Mouse (Mus musculus) cortical plate, adult 2 months (tissue): ENCODE data around the gene Cwc25.

Experiments
- CTCF ChIP-seq: fragments of 200-500 bp; IDR thresholded peaks from 2 replicates; pipeline ENCODE4 v1.5.1; 2011; ENCODE audit warnings: mild to moderate bottlenecking, control low read depth, low read length; ENCODE audit not compliant: insufficient read depth; ENCODE audit errors: extremely low read depth
- POLR2A ChIP-seq: fragments of 200-500 bp; IDR thresholded peaks from 2 replicates; pipeline ENCODE4 v1.6.1; 2011; ENCODE audit warnings: mild to moderate bottlenecking, low read length, control low read depth; ENCODE audit not compliant: insufficient read depth; ENCODE audit errors: extremely low read depth

DNA sequence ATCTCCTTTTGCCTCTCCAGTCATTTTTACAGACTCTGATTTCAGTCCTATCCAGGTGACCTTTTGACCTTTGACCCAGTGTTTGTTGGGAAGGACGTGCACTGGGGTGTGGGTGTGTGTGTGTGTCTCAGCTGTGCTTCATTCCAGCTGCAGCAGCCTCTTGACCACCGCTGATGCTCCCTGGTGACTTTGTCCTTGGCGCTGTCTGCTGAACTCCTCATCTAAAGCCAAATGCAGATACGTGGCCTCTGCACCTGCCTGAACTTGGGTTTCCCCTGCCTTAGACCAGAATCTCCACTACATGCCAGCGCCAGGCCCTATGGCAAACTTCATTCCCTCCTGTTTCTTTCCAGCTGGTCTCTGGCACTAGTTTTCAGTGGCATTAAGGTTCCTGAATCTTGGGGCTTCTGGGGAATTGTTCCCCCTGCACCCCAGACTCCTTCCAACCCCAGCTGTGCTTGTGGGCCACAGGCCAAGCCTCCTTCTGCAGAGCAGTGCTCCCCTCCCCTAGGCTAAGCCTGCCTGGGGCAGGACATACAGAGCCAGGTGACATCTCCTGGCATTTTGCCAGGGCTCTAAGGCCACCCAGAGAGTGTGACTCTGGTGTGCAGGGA is 42.4 kb upstream of the Cwc25 start:
- no peak for TF ChIP-seq CTCF
- no peak for TF ChIP-seq POLR2A
